Mouse (Mus musculus) CH12.LX (cell line): ENCODE measurements at regions not wholly inside any gene's neighbourhood (a gene's known extent, or its start where the extent isn't known, plus 50 kb on each side); places are given as distances from the start of the nearest gene placed in this dataset.

Source experiments
- CTCF ChIP-seq, 2 experiments: IDR thresholded peaks in 1 of 2; conservative IDR thresholded peaks in 1 of 2; 2 replicates each; pipeline ENCODE4 v1.5.1; 2011 to 2012; ENCODE audit warnings: low read depth in 2 of 2, low read length in 2 of 2, improper control_type of control experiment in 1 of 2, inconsistent platforms in 1 of 2, mild to moderate bottlenecking in 1 of 2, moderate library complexity in 1 of 2
- EP300 ChIP-seq: IDR thresholded peaks from 2 replicates; pipeline ENCODE4 v1.6.1; 2011; ENCODE audit warnings: low read length, improper control_type of control experiment

DNA sequence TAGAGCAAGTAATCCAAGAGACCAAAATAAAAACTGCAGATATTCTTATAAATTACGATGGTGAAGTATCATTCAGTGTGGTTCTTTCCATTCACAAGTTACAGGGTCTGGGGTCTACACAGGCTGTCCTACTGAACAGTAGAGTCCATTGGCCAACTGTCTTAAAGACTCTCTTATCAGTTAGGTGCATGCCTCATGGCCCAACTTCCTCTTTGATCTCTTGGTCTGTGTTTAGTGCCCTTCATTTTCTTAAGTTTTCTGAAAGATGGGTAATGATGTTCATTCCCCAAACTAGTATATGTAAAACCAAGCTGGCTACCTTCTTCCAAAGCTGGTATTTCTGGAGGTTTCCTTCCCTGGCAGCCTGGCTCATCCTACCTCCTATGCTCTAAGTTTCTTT is 268.7 kb upstream of the Ift57 start:
- TF ChIP-seq EP300 = no peak
- TF ChIP-seq CTCF (conservative IDR thresholded peaks at IDR 0.05 in 1 of 2, IDR thresholded peaks at IDR 0.05 in 1 of 2; ENCODE audit: low read depth in 2 of 2, low read length in 2 of 2) = no peak
